Mouse (Mus musculus) olfactory bulb, adult 2 months (tissue): Measurements from ENCODE around the gene Rhpn2.

Experiments
- CTCF ChIP-seq: fragments of 200-500 bp; IDR thresholded peaks from 2 replicates; pipeline ENCODE4 v1.5.1; 2012; ENCODE audit warnings: low read depth, mild to moderate bottlenecking, low read length, moderate library complexity; ENCODE audit not compliant: insufficient read depth
- POLR2A ChIP-seq: fragments of 200-500 bp; IDR thresholded peaks from 2 replicates; pipeline ENCODE4 v1.6.1; 2012; ENCODE audit warnings: mild to moderate bottlenecking, low read depth, low read length, moderate library complexity; ENCODE audit not compliant: insufficient read depth

- no peak for TF ChIP-seq CTCF
- no peak for TF ChIP-seq POLR2A
Observed at GRCm38 (mm10) chr7:35349886-35350684, 16.1 kb downstream of the Rhpn2 start.
